ENCODE assay signal across 13 mouse cellular contexts in the genomic region with DNA sequence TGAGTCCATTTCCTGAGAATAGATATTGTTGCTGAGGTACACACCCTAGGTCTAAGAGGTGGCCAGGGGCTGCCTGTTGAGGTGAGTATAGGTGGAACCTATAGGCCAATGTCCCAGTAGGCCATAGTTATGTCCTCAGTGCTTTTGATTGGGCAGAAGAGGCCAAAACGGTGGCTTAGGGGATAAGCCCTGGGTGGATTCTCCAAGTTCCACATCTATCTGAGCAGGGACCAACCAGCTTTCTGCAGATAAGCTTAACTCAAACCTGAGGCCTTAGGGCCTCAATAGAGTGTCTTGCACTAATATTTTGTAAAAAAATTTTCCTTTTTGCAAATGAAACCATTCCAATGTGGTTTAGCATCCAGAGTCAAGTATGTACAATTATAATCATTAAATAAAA.
"Had no signal": no experiment of that assay in that cellular context is flagged by ENCODE, and none has a peak within 500 bp of the region (broad histone marks: within the 10 kb centered on the region; RNA-seq: fewer than 3 reads in every experiment).

No protein-coding gene starts in this region.

- H3K27me3 ChIP-seq: midbrain, embryonic 12.5 days; midbrain, embryonic 15.5 days; neural tube, embryonic 12.5 days; stomach, embryonic 15.5 days had no signal

- DNase-seq: lung, adult 18-20 months; lung, embryonic 14.5 days; lung, postnatal 10 days; lung, postnatal 4 days; right cerebral cortex, postnatal 14 days; thymus, adult 2 months; thymus, postnatal 25 days; thymus, postnatal 4 days had no signal

- H3K9ac ChIP-seq: lung, embryonic 14.5 days; midbrain, embryonic 12.5 days; midbrain, embryonic 15.5 days; neural tube, embryonic 12.5 days; stomach, embryonic 15.5 days had no signal

- H3K27ac ChIP-seq: midbrain, embryonic 12.5 days; midbrain, embryonic 15.5 days; neural tube, embryonic 12.5 days; stomach, embryonic 15.5 days; stomach, postnatal 0 days had no signal

- H3K36me3 ChIP-seq: midbrain, embryonic 12.5 days; midbrain, embryonic 15.5 days; neural tube, embryonic 12.5 days; stomach, embryonic 15.5 days had no signal

- H3K4me3 ChIP-seq: midbrain, embryonic 12.5 days; midbrain, embryonic 15.5 days; neural tube, embryonic 12.5 days; stomach, embryonic 15.5 days had no signal

- H3K4me1 ChIP-seq: midbrain, embryonic 12.5 days; midbrain, embryonic 15.5 days; neural tube, embryonic 12.5 days; stomach, embryonic 15.5 days had no signal

- H3K4me2 ChIP-seq: lung, embryonic 14.5 days; midbrain, embryonic 12.5 days; midbrain, embryonic 15.5 days; neural tube, embryonic 12.5 days; stomach, embryonic 15.5 days had no signal

- ATAC-seq: midbrain, embryonic 15.5 days had no signal

- H3K9me3 ChIP-seq: midbrain, embryonic 12.5 days; midbrain, embryonic 15.5 days; neural tube, embryonic 12.5 days; stomach, embryonic 15.5 days had no signal
